Mouse (Mus musculus): ENCODE results near the gene Tekt4.

The Tekt4 gene

DNA sequence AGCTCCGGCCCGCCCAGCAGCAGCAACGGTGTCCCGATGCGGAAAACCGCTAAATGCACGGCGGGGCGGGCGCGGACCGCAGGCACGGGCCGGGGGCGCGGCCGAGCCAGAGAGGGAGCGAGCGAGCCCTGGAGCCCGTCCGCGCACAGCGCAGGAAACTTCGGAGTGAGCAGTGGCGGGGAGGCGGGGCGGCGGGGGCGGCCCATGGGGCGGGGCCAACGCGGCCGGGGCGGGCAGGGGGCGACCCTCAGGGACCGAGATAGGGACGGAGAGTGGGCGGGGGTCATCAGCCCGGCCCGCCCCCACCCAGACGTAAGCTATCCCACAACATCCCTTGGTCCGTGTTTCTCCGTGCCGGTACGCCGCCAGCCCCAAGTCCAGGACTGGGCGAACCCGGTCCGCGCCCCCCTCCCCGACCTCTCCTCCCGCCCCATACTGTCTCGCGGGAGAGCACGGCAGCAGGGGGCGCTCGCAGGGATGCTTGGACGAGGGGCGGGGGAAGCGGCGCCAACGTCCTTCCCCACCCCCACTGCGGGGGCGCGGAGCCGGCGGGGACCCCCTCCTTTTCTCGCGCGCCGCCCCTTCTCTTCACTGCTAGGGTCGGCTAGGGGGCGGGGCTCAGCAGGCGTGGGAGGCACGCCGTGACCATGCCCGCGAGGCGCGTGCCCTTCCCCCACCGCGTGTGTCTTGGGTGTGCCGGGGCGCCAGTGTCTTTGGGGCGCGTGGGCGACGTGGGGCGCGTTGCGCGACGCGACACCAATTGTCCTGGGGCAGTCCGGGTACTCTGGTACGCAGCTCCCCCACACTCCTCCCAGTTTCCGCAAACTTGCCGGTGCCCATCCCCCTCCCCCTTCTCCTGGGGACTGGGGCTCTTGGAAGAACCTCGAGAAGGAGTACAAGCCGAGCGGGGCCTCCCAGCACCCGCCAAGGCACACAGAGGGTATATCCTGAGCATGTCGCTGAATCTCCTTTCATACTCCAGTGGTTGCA lies 20.5 kb upstream of the Tekt4 start, which contains the start of gene Cacna1h:
TSS of gene Cacna1h (minus strand) at position 167 of the 990 bp plus-strand sequence.
- DNase-seq = peak; percentile 24

DNA sequence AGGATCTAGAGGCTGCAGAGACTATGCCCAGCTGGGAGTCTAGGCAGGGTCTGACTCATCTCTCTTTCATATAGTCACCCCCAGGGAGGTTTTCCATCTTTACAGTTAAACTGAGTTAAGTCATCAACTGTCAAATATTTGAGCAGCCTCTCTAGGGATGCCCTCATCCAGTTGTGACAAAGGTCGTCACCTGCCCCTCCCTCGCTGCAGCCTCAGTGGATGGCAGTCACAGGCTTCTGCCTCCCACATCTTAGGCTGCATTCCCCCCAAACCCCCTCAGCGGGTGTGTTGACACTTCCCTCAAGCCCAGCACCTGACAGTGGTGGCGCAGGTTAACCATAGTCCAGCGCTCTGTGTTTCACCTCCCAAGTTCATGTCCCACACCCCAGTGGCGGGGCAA lies 13.0 kb upstream of the Tekt4 start:
- DNase-seq = no peak

DNA sequence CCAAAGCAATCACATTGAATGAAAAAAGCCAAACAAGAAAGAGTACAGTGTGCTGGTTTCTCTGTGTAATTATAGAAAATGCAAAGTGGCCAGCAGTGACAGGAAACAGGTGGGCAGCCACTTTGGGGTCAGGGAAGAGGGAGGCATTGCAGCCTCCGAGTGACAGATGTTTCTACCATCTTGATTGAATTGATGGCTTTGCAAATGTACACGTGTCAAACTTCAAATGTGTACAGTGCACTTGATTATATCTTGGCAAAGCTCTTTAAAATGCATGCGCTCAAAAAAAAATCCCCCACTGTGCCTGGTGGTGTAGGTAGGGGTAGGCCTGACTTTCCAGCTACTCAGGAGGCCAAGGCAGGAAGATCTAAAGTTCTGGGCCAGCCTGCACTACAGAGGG lies 11.5 kb upstream of the Tekt4 start:
- no peak for DNase-seq

DNA sequence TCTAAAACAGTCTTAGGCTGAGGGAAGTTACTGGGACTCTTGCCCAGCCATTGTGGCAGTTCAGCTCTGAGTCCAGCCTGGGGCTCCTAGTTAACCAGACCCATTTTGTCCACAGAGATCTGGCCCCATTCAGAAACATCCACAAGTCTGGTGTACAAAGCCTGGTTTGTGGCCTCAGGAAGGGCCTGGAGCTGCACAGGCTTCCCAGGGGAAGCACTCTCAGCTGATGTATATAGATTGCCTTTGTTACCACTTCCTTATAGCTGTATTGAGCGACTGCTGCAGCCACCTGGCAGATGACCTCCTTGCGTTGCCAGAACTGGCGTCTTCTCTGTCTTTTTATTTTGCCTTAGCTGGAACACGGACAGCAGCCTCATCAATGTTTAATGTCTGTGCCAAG lies 9.3 kb upstream of the Tekt4 start:
- DNase-seq = no peak

GRCm38 (mm10) chr17:25445841-25446240 lies 8.6 kb upstream of the Tekt4 start:
- DNase-seq = no peak

- no peak for DNase-seq
Observed at GRCm38 (mm10) chr17:25447865-25448264, 6.5 kb upstream of the Tekt4 start.

GRCm38 (mm10) chr17:25450329-25450728 lies 4.1 kb upstream of the Tekt4 start:
- no peak for DNase-seq

GRCm38 (mm10) chr17:25452246-25452965 lies 2.0 kb upstream of the Tekt4 start:
- no peak for DNase-seq

GRCm38 (mm10) chr17:25456540-25456939 lies 2.1 kb downstream of the Tekt4 start:
- DNase-seq = no peak

GRCm38 (mm10) chr17:25462236-25462875 lies 7.9 kb downstream of the Tekt4 start:
- DNase-seq = no peak

DNA sequence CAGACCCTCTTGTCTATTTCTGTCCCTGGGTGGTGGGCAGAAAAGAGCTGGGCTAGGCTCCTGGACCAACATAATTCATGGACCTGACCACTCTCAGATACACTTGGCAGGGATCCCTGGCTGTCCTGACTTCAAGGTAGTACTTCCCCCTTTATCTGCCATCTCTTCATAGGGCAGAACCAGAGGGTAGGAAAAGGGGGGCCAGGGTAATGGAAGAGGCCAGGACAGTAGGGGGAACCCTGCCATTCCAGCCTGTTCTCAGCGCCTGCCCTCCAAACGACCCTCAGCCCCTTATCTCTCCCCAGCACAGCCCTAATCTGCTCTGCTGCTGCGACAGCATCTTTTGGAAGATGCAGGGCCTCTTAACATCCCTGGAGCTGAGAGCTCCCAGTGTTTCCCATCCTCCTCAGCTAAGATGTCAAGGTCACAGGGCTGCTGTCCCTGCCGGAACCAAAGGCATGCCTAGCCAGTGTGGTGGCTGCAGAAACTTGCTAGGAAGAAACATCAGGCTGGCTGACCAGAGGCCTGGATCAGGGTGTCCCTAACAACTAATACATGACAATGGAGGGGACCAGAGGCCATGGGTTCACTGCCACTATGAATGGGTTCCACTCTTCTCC lies 9.0 kb downstream of the Tekt4 start:
- DNase-seq = no peak

- no peak for DNase-seq
Observed at GRCm38 (mm10) chr17:25464091-25464490, 9.7 kb downstream of the Tekt4 start.

DNA sequence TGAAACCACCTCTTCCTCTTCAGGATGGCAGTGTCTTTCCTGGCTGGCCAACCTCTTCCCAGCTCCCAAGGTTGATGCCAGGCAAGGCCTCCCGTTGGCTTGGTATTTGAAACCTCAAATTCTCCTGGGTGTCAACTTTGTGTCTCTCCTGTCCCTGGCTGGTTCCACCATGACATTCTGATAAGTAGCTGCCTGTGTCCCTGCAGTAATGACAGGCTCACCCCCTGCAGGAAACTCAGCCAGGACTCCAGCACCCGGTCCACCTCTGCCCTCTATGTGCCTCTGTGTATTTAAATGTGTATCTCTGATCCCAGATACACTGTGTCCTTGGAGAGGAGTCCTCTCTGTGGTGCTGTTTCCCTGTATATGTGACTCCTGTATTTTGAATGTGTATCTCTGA lies 11.8 kb downstream of the Tekt4 start:
- no peak for DNase-seq

DNA sequence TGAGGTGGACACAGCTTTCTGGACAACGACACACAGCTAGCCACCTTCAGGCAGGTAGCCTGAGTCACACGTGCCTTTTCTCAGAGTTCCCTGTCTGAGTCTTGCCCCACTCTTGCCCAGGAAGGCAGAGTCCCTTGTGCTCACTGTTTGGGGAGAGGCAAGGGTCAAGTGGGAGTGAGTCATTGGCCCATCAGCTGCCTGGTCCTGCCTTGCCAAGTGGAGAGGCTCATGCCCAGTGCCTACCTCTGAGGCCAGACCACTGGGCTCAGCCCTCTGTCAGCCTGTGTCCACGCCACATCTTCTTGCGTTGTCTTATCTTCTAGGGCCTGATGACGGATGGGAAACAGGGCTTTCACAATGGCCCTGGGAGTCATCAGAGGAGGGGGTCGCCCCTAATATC lies 13.4 kb downstream of the Tekt4 start:
- no peak for DNase-seq

DNA sequence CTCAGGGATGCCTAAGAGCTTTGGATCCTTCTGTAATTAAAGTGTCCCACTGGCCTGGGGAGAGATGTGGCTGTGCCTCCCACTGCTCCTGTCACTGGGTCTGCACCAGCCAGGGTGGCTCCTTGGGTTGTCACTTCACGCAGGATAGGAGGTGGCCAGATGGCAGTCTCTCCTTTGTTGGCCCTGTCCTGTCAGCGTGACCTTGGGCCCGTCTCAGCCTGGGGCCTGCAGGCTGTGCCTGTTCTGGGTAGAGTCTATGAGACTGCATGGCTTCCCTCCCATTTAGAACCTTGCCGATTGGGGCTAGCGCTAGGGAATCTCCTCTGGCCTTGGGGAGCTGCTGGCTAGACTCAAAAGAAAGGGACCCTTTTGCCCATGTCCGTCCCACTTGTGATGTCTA lies 13.9 kb downstream of the Tekt4 start:
- no peak for DNase-seq

- DNase-seq = peak; percentile 71
Observed at GRCm38 (mm10) chr17:25469798-25470197, 15.4 kb downstream of the Tekt4 start.

- peak; percentile 53 for DNase-seq
Observed at GRCm38 (mm10) chr17:25471418-25471817, 17.0 kb downstream of the Tekt4 start.

- no peak for DNase-seq
Observed at GRCm38 (mm10) chr17:25472044-25472443, 17.6 kb downstream of the Tekt4 start.

DNA sequence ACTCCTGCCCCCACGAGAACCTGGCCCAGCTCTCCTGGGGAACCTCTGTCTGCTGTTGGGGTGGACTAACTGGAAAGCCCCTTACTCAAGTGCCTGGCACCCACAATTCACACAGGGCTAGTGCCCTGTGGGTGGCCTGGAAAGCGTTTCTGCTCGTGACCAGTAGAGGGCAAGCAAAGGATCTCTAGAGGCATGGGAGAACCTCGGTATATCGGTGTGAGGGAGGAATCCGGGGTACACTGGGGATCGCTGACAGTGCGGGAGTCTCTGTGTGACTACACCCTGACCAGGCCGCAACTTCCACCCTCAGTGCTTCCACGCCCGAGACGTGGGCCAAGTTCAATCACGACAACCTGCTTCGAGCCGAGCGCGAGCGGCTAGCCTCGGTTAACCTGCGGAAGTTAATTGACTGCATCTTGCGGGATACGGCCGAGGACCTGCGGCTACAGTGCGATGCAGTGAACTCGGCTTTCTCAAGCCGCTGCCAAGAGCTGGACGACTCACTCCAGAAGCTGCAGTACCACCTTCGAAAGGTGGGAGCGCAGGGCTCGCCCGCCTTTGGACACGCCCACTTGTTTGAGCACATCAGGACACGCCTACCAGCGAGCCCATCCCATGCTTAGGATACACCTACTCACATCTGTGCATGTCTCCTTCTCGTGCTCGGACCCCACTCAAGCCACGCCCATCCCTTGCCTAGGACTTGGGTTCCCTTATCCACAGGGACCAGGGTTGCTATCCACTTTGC lies 20.1 kb downstream of the Tekt4 start:
- DNase-seq = peak; percentile 64

DNA sequence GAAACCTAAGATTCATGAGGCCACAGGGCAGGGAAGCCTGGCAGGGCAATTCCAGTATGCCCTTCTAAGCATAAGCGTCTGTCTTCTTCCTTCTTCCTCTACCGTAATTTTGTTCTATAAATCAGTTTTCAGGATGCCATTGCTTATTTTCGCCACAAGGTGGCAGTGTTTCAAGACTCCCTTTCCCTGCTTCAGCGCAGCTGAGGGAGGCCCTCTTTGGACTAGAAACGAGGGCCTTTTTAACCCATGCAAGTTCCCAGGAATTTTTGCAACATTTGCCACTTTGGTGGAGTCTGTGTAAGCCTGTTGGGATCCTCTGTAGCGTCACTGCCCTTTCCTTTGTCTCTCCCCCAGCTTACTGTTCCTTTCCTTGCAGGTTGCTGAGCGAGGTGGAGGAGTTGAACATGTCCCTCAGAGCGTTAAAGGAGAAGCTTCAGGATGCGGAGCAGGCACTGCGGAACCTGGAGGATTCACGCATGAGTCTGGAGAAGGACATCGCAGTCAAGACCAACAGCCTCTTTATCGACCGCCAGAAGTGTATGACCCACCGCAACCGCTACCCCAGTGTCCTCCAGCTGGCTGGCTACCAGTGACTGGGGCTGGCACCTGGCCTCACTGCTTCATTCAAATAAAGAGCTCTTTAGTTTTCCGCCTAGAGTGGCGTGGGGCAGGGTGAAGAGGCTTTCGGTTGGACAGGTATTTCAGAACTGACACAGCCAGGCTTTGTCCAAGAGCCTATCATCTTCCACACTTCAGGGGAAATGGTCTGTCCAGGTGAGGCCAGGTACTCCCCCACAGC lies 21.7 kb downstream of the Tekt4 start:
- DNase-seq = peak; percentile 48

GRCm38 (mm10) chr17:25480152-25480551 lies 25.7 kb downstream of the Tekt4 start:
- DNase-seq = no peak
